Mouse (Mus musculus): ENCODE results near the gene Zfp385b. TPM values are rescaled to one million over a fixed set of nuclear protein-coding genes. Genes with fewer than 3 reads are reported as not detected.

The Zfp385b gene
- polyA plus RNA-seq, 1 experiment, result 66.9 TPM

DNA sequence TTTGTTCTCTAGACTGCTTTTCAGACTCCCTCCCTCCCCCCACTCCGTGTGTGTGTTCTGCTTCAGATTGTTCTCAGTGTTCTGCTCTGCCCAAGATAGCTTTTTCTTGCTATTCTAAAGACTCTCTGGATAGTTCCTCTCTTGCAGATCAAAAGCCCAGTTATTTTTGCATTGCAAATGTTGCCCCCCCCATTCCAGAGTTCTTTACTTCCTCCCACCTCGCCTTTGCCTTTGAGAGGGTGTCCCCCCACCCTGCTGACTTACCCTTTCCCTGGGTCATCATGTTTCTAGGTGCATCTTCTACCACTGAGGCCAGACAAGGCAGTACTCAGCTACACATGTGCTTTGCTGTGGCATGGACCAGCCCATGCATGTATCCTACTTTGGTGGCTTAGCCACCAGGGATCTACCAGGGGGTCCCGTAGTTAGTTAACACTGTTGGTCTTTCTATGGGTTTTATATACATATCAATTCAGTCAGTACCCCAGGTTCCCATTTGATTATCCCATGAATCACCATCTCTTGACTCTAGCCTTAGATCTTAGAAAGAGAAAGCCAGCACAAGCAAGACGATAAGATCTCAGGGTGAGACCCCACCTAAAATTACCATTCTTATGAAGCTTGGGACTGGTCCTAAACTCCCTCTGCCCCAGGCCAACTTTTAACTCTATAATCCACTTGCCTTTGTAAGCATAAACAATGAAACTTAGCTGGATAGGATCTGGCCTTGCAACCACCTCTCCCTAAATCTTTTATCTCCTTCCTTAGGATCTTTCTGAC, 232.7 kb downstream of the Zfp385b start:
- WGBS, result 78% methylated on average over 4 of the region's 4 CpGs
- TF ChIP-seq POLR2A (IDR thresholded peaks at IDR 0.05; ENCODE audit: borderline replicate concordance, insufficient read depth, low read length) (no peak), CTCF (IDR thresholded peaks at IDR 0.05; ENCODE audit: borderline replicate concordance, insufficient read depth, low read depth, low read length) (no peak)
- H3K27me3 ChIP-seq (ENCODE audit: control insufficient read depth, insufficient read depth, low read length), result no peaks in the 10 kb centered on the region
- H3K4me1 ChIP-seq (ENCODE audit: control insufficient read depth, insufficient read depth, low read length), result peaks cover 15% of the 10 kb centered on the region; the same call in 1 of the 2 replicates
- no peak overlapping the region for H3K4me3 ChIP-seq (replicated peaks; ENCODE audit: insufficient read depth, low read depth, low read length)
- no peak for DNase-seq
- no peak overlapping the region for H3K27ac ChIP-seq (ENCODE audit: insufficient read depth, low read length)

DNA sequence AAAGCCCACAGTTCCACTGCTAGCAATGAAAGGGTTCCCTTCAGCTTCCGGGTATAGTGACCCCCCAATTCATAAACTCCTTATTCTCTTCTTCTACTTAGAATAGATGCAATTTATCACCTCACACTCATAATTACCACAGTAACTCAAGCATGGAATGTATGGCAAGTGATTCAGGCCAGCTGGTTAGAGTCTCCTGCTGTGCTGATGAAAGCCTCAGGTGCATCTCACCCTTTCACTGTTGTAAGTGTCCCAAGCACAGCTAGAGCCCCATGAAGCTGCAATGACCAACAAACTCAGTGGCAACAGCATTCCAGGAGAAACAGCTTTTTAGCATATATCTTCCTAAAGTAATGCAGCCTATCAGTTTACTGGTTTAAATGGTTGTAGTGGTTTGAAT, 235.9 kb downstream of the Zfp385b start:
- no peaks in the 10 kb centered on the region for H3K27me3 ChIP-seq (ENCODE audit: control insufficient read depth, insufficient read depth, low read length)
- H3K27ac ChIP-seq (ENCODE audit: insufficient read depth, low read length), result no peak overlapping the region
- no peak for TF ChIP-seq POLR2A (IDR thresholded peaks at IDR 0.05; ENCODE audit: borderline replicate concordance, insufficient read depth, low read length)
- no peak for TF ChIP-seq CTCF (IDR thresholded peaks at IDR 0.05; ENCODE audit: borderline replicate concordance, insufficient read depth, low read depth, low read length)
- WGBS, result 43% methylated on average over 1 of the region's 1 CpGs
- no peak overlapping the region for H3K4me3 ChIP-seq (replicated peaks; ENCODE audit: insufficient read depth, low read depth, low read length)
- H3K4me1 ChIP-seq (ENCODE audit: control insufficient read depth, insufficient read depth, low read length), result peaks cover 13% of the 10 kb centered on the region; the same call in 1 of the 2 replicates
- DNase-seq, result peak; percentile 55 to 74

- DNase-seq, result no peak
- no peak for TF ChIP-seq CTCF (IDR thresholded peaks at IDR 0.05; ENCODE audit: borderline replicate concordance, insufficient read depth, low read depth, low read length)
- TF ChIP-seq POLR2A (IDR thresholded peaks at IDR 0.05; ENCODE audit: borderline replicate concordance, insufficient read depth, low read length), result no peak
- no peak overlapping the region for H3K27ac ChIP-seq (ENCODE audit: insufficient read depth, low read length)
- no peaks in the 10 kb centered on the region for H3K27me3 ChIP-seq (ENCODE audit: control insufficient read depth, insufficient read depth, low read length)
- 74% methylated on average over 1 of the region's 1 CpGs for WGBS
- no peaks in the 10 kb centered on the region for H3K4me1 ChIP-seq (ENCODE audit: control insufficient read depth, insufficient read depth, low read length)
- H3K4me3 ChIP-seq (replicated peaks; ENCODE audit: insufficient read depth, low read depth, low read length), result no peak overlapping the region
Measured at GRCm38 (mm10) chr2:77576571-77576970, 242.9 kb downstream of the Zfp385b start.

GRCm38 (mm10) chr2:77567528-77568435, 251.7 kb downstream of the Zfp385b start:
- 71% methylated on average over 15 of the region's 15 CpGs for WGBS
- Histone ChIP-seq H3K27ac (ENCODE audit: insufficient read depth, low read length) (no peak overlapping the region), H3K4me3 (replicated peaks; ENCODE audit: insufficient read depth, low read depth, low read length) (no peak overlapping the region), H3K27me3 (ENCODE audit: control insufficient read depth, insufficient read depth, low read length) (no peaks in the 10 kb centered on the region), H3K4me1 (ENCODE audit: control insufficient read depth, insufficient read depth, low read length) (peaks cover 2% of the 10 kb centered on the region; the same call in 1 of the 2 replicates)
- no peak for DNase-seq
- no peak for TF ChIP-seq POLR2A (IDR thresholded peaks at IDR 0.05; ENCODE audit: borderline replicate concordance, insufficient read depth, low read length)
- no peak for TF ChIP-seq CTCF (IDR thresholded peaks at IDR 0.05; ENCODE audit: borderline replicate concordance, insufficient read depth, low read depth, low read length)

GRCm38 (mm10) chr2:77563706-77564105, 255.7 kb downstream of the Zfp385b start:
- WGBS, result 68% methylated on average over 1 of the region's 1 CpGs
- TF ChIP-seq CTCF (IDR thresholded peaks at IDR 0.05; ENCODE audit: borderline replicate concordance, insufficient read depth, low read depth, low read length) (no peak), POLR2A (IDR thresholded peaks at IDR 0.05; ENCODE audit: borderline replicate concordance, insufficient read depth, low read length) (no peak)
- Histone ChIP-seq H3K27me3 (ENCODE audit: control insufficient read depth, insufficient read depth, low read length) (no peaks in the 10 kb centered on the region), H3K4me3 (replicated peaks; ENCODE audit: insufficient read depth, low read depth, low read length) (no peak overlapping the region), H3K27ac (ENCODE audit: insufficient read depth, low read length) (no peak overlapping the region), H3K4me1 (ENCODE audit: control insufficient read depth, insufficient read depth, low read length) (no peaks in the 10 kb centered on the region; the same call in 1 of the 2 replicates)
- DNase-seq, result no peak

DNA sequence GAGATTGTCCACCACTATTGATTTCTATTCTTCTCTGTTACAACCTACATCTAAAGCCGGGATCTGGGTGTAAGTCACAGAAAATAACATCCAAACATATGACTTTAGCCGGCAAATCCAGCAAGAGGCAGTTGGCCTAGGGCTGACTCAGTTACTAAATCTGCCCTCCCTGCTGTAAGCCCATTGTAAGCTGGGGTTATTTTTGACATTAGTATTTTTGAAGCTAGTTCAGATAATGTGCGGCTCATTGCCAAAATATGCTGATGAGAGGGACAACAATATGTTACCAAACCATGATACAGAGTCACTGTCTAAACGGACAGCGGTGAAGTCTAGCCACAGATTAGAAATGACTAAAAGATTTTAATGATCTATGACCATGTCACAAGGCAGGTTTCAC, 257.5 kb downstream of the Zfp385b start:
- no peak overlapping the region for H3K27ac ChIP-seq (ENCODE audit: insufficient read depth, low read length)
- H3K4me3 ChIP-seq (replicated peaks; ENCODE audit: insufficient read depth, low read depth, low read length), result no peak overlapping the region
- H3K27me3 ChIP-seq (ENCODE audit: control insufficient read depth, insufficient read depth, low read length), result no peaks in the 10 kb centered on the region
- DNase-seq, result peak in 1 of 2 experiments; percentile 59
- TF ChIP-seq CTCF (IDR thresholded peaks at IDR 0.05; ENCODE audit: borderline replicate concordance, insufficient read depth, low read depth, low read length), result no peak
- 39% methylated on average over 5 of the region's 5 CpGs for WGBS
- H3K4me1 ChIP-seq (ENCODE audit: control insufficient read depth, insufficient read depth, low read length), result no peaks in the 10 kb centered on the region; the same call in 1 of the 2 replicates

DNA sequence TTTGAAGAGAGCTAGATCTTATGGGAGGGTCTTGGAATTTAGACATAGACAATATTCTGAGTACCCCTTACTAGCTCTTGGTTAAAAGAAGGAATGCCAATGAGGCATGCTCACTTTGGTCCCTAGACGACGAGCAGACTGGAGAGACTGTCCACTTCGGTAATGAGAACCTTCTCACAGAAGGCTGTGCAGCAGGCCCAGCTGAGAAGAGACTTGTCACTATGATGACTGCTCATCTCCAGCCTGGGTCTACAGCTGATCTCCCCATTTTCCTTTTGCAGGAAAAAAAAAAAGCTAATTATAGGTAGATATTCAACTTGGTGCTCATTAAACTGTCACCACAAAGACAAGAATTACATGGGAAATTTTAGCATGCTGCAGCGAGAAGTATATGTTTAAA, 262.5 kb downstream of the Zfp385b start:
- WGBS, result 50% methylated on average over 4 of the region's 4 CpGs
- Histone ChIP-seq H3K27ac (ENCODE audit: insufficient read depth, low read length) (no peak overlapping the region), H3K4me3 (replicated peaks; ENCODE audit: insufficient read depth, low read depth, low read length) (no peak overlapping the region), H3K27me3 (ENCODE audit: control insufficient read depth, insufficient read depth, low read length) (no peaks in the 10 kb centered on the region), H3K4me1 (ENCODE audit: control insufficient read depth, insufficient read depth, low read length) (peaks cover 10% of the 10 kb centered on the region)
- no peak for DNase-seq
- TF ChIP-seq CTCF (IDR thresholded peaks at IDR 0.05; ENCODE audit: borderline replicate concordance, insufficient read depth, low read depth, low read length) (no peak), POLR2A (IDR thresholded peaks at IDR 0.05; ENCODE audit: borderline replicate concordance, insufficient read depth, low read length) (no peak)

All from cerebellum, adult 2 months (tissue).